Mouse (Mus musculus) ovary, adult 2 months (tissue): Measurements from ENCODE around the gene Cited4. TPM values are rescaled to one million over a fixed set of nuclear protein-coding genes. Genes with fewer than 3 reads are reported as not detected.

Experiments used
- polyA plus RNA-seq: library from polyadenylated mRNA; depleted of rRNA; stranded (reverse); fragments of >200 nt; gene quantifications from 2 replicates; pipeline ENCODE4 v1.2.3, GENCODE M21; 2012; rRNA removed

The Cited4 gene
- 205 and 324 TPM in 2 replicates for polyA plus RNA-seq

GRCm38 (mm10) chr4:120666358-120667024 lies at the start of gene Cited4:
Gene Cited4 (plus strand): TSS chr4:120666572.

Other genes starting within 250 kb of the Cited4 start
- 0.14 and 0.21 TPM in 2 replicates for gene Slfnl1, start 134.3 kb upstream of the Cited4 start, polyA plus RNA-seq
- gene Ctps, start 96.3 kb upstream of the Cited4 start, polyA plus RNA-seq: 11.4 and 15.6 TPM in 2 replicates
- gene Gm8439, start 77.8 kb upstream of the Cited4 start, polyA plus RNA-seq: not detected in 2 replicates
- 15.5 and 16.7 TPM in 2 replicates for gene Kcnq4, start 82.0 kb downstream of the Cited4 start, polyA plus RNA-seq
- 245 and 406 TPM in 2 replicates for gene Nfyc, start 165.0 kb downstream of the Cited4 start, polyA plus RNA-seq
- gene Rims3, start 188.2 kb downstream of the Cited4 start, polyA plus RNA-seq: 2.0 and 2.1 TPM in 2 replicates